Mouse (Mus musculus): ENCODE data around the gene Gm49721.
"Not testable (repeated sequence)": the region's sequence is repeated elsewhere in the genome, so short reads cannot be mapped to it uniquely, and the experiment has no call there.

Gene Gm49721

DNA sequence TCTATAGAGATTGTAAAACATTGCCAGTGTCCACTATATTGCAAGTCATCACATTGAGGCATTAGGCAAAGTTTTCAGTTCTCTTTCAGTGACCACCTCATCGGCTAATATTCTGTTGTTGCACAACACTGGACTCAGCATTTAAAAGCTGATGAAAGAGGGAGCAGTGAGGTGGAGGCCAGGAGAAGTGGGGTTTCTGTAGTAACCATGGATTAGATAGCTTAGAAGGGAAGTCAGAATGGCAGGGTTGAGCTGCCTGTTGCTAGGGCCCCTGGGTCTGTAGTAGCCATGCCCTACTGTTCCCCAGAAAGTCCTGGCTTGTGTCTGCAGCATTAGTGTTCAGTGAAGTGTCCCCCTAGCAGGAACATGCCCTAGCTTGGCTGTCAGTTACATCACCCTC lies 7.4 kb downstream of the Gm49721 start:
- DNase-seq = not testable (repeated sequence)

DNA sequence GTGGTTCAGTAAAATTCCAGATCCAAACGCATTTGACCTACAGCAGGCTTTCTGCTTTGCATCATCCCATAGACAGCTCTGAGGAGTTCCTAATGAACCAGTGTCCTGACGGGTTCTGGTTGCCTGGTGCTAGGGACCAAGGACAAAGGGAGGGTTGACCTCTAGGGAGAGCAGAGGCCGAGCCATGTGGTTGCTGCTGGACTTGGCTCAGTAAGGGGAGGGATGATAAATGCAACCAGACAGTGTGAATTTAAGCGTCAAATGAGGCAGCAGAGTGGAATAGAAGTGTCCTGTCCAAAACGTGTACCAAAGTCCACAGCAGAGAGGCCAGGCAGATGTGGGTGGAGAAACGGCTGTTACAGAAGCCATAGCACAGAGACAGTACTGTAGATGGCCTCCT lies 16.8 kb downstream of the Gm49721 start:
- DNase-seq = not testable (repeated sequence)

DNA sequence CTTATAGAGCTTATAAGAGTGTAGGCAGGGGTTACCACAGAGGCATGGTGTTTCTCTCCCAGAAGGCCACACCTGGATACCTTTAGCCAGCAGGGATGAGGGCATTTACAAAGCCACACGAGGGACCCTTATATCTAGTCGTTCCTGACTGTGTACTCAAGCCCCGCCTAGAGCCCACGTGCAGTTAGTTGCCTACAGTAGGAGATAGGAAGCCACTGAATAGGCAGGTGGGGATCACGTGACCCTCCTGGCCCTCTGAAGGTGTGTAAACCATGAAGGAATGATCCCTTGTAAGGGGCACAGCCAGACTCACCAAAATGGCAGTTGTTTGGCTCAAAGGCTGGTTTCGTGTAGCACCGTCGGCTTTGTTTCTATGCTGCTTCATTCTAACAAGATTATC lies 18.1 kb downstream of the Gm49721 start:
- not testable (repeated sequence) for DNase-seq

DNA sequence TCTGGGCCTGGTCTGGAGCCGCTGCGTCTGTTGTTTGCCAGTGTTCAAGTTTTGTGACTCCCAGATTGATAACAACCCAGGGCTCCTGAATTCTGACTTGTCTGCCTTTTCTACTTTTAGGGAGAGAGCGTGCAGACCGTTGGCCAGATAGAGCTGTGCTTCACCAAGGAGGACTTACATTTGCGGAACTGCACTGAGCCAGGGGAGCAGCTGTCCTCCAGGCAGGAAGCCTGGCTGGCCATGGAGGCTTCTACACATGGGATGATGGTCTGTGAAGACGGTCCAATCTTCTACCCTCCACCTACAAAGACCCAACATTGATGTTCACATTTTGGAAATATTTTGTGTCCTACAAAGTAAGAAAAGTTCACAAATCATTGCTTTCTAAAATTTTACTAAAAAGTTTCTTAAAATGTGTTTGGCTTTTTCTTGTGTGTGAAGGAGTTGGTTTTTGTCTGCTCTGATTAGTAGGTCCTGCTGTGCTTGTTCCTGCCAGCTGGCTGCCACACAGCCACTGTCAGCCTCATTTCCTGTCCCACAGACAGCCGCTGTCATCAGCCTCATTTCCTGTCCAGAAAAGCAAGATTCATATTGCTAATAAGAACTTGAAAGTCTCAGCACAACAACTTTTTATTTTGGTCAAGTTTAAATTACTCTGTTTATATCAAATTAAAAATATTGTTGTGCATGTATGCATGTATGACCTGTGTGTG lies 19.2 kb downstream of the Gm49721 start:
- DNase-seq = not testable (repeated sequence)

DNA sequence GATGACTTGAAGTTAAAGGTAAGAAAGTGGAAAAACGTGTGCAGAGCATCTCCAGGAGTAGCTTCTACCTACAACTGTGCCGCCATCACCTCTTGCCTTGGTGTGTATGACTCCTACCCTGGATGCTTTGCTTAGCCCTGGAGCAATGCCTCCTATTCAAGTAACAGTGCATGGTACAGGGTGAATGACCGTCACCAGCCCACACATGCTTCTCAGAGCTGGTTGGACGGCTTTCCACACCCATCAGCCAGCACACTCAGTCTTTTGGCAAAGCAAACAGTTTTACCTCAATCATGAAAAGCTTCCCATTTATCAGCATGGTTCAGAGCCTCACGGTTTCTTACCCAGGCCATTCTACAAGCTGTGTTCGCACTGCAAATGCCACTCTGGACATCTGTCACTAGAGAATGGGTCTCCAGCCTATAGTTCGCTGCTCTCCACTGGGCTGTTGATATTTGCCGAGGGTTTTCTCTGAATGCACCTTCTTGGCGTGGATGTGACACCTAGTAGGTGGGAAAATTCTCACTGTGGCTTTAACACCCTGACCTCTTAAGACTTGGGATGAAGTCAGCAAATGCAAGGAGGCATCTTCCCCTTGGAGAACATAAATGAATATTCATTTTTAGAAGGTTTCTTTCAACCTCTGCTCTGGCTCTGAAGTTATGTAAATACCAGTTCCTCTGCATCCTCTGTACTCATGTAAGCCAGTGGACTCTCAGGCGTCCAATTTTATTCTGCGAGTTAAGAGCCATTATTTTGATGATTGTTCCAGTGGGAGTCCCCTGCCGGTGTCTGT lies 23.3 kb downstream of the Gm49721 start:
- DNase-seq = not testable (repeated sequence)

DNA sequence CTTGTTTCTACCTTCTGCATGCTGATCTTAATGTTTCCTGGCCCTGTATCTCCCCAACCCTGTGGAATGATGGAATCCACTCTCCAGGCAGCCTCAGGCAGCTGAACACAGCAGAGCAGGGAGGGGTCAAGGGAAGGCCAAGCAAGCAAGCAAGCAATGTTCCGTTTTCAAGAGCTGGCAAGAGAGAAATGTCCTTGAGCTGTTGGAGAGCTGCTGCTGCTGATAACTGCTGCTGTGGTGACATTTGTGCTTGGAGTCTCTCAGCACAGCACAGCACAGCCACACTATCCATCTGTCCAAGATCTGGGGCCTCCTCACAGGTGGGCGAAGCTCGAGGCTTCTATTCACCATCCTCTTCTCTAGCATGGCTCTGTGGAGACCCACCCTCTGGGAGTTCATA lies 24.7 kb downstream of the Gm49721 start:
- not testable (repeated sequence) for DNase-seq

DNA sequence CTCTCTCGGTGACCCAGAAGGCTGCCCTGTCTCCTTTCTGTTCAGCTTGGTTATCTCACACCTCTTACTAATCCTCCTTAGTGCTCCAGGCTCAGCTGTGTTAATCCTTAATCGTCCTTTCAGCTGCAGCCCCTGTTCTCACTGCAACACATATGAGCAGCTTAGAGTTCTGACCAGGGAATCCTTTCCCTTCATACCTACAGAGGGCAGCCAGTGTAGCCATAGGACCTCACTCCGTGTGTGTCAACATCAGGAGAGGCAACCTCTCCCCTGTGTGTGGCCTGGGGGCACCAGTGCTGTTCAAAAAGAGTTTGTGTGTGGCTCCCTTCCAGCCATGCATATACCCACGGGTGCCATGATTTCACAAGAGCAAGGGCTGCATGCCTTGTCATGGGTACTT lies 26.9 kb downstream of the Gm49721 start:
- not testable (repeated sequence) for DNase-seq

DNA sequence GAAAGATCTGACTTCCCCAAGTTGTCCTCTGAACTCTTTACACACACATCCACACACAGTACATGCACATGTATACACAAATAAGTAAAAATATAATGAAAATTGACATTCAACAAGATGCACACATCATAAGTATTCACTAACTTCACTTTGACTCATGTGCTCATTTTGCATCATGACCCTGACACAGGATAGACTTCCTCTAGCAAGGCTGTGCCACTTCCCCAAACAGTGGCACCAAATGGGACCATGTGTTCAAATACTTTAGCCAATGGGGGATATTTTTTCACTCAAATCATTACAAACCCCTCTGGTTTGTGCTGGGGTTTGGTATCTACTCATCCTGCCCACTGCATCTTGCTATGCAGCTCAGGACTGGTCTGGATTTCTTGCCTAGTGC lies 30.2 kb downstream of the Gm49721 start:
- not testable (repeated sequence) for DNase-seq

DNA sequence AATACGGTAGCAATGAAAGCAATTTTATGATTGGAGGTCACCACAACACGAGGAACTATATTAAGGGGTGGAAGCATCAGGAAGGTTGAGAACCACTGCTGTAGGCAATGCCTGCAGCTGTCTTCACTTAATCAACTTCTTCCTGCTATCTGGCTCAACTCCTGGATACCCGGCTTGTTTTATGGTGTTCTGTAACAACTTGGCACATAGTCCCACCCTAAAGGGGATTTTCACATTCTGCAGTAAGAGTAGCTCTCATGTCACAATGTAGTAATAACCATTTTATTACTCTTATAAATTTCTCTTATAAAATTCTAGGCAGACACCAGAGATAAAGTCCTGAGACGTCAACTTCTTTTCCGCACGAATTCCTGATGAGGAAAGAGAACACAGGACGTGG lies 30.7 kb downstream of the Gm49721 start:
- DNase-seq = not testable (repeated sequence)

DNA sequence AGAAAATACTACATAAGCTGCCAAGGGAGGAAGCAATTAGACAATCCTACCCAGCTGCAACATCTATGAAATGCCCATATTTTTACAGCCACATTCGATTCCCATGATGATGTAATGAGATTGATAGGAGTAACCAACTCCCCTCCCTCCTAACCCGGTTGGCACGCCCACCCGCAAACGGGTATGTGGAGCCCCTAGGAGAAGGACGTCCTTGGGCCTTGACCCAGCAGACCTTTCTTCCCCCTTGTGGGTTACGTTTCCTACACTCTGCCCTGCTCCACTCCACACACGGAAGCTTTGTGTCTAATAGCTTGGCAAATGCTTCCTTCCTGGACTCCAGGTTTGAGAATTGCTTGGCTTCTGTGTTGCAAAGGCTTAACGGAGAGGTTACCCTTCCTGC lies 31.2 kb downstream of the Gm49721 start:
- not testable (repeated sequence) for DNase-seq

DNA sequence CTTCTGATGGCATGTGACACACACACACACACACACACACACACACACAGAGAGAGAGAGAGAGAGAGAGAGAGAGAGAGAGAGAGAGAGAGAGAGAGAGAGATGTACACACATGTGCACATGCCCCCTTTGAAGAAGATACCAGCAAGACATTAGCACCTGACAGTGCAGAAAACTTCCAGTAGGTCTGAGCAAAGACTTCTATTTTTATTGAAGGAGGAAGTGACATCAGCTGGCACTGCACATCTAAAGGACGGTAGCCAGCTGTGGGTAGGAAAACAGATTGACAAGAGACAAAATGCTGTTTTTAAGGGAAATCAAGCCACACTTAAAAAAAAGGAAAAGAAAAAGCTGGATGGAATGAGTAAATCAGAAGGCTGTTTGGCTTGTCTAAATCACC lies 35.5 kb downstream of the Gm49721 start:
- DNase-seq = not testable (repeated sequence)

DNA sequence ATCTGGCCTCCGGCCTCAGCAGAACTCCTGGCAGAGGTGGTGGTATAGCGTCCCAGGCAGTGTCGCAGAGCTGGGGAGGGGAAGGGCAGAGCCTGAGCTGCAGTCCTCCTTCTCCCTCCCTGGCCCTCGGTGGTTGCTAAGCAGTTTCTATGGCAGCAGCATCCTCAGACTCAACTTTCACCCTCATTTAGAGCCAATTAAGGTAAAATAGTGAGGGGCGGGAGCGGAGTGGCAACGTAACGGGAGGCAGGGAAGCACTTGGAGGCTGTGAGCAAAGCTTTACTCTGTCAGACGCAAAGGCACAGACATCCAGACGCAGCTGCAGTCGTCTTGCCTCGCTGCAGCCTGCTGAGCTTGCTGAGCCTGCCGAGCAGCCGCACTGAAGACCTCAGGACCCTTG lies 46.6 kb downstream of the Gm49721 start, which contains the start of gene Gm1604a:
Gene Gm1604a, plus strand, starts transcription at position 312 of the 400 bp plus-strand sequence.
- DNase-seq = not testable (repeated sequence)

DNA sequence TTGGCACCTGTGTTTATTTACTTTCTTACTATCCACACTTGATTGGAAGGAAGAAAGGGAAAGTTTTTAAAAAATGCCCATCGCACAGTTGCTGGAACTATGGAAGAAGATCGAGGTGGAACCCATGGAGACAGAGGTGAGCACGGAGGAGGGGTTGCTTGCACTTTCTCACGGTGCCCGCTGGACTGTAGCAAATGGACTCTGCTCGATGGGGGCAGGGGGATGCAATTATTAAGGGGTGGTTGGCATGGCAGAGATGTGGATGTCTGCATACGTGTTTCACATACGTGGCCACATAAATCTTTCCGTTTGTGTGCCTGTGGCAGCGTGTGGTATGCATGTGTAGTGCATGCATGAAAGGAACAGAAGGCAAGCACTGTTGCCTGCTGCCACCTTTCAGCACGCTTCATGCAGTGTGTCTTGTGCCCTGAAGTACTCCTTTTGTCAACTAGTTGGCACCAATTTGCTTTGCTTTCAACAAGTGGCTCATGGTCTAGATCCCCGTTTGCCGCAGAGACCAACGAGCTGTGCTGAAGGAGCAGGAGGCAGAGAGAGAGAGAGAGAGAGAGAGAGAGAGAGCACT lies 47.2 kb downstream of the Gm49721 start:
- not testable (repeated sequence) for DNase-seq

DNA sequence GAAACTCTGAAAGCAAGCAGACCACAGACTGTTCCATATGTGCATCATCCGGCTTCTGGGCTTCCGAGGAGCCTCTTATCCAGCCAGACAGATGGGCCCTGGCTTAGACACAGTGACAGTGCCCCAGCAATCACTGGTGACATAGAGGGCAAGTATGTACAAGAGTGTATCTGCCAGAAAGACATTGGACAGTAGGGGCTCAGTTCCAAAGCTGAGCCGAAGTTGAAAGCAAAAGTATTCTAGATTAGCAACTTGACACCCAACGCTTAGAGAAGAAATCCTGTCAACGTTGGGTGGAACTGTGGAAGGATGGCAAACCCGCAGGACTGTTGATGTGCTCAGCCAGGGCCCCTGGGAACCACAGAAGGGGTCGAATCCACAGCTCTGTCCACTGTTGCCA lies 51.5 kb downstream of the Gm49721 start:
- DNase-seq = peak in 1 of 2 experiments; percentile 27

DNA sequence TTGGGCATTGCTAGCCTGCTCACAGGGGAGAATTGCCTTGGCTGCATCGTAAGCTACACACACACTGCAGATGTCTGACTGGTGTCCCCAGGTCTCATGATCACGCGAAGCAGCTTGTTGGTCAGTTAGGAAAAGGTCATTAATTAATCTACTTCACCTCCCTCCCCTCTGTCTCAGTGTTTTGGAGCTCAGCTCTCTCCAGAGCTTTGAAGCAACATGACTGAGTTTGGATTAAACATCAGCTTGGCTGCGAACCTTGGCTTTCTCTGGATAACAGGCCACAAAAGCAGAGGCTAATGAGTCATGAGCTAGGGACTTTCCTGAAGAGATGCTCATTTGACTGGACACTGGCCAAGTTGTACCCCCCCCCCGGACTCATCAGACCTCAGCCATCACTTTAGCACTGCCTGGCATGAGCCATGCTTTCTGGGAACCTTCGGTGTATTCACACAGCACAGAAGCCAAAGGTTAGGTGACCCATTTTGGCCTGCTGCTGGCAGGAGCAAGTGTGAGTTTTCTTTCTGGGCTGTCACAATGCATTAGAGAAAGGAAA lies 52.0 kb downstream of the Gm49721 start:
- DNase-seq = not testable (repeated sequence)

DNA sequence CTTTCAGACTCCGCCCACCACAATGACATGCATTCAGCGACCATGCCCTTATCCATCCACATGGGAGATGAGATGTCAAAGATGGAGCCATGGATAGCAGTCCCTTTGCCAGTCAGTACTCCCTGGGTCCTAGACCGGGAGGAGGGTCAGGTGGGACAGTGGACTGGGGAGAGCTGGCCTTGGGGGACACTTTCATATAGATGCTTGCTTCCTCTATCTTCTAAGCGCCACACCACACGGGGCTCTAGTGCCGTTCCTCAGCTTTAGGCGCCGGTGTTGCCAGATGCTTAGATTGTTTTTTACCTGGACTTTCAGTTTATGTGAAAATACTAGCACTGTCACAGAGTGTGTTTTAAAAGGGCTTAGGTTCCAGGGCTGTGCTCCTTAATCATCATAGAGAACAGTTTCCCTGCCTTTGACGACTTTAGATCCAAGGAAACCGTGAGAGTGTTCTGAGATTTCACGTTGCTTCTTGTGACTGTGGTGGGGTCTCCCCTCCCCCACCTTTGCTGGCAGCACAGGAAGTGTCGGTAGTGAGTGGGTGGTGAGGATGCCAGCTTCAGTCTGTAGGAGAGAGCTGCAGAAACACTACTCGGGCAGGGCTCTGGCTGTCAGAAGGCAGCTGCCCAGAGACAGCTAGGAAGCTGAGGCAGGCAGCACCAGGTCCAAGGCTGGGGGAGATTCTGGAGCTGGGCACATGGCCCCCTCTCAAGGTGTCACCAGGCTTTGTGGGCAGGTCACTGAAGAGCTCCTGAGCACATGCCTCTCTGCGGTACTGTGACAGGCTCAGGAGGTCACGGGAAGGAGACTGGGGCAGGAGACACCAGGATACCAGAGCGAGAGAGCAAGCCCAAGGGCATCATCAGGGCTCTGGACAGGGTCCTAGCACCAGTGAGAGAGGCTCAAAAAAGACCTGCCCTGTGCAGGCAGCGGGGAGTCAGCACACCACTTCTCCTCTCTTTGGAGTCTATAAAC lies 54.8 kb downstream of the Gm49721 start:
- not testable (repeated sequence) for DNase-seq

DNA sequence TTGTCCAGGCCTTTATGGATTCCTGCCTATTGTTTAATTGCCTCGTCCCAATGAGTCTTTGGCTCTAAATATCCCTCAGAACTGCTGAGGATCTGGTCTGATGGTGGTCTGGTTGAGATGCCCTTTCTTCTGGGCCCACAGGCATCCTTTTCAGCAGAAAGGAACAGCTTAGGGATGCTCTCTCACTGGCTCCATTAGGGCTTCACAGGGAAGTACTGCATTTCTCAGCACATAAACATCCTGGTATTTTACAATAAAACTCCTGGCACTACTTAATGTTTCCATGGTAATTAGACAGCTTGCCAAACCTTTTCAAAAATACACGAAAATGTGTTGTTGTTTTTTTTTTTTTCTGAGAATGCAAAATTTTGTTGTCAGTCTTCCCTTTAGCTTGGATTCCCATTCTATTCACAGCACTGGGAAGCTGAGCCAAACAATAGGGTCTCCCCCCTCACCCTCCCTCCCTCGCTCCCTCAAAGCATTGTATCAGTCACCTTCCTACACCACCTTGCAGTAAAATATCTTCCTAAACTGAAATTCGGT lies 90.4 kb downstream of the Gm49721 start:
- DNase-seq = not testable (repeated sequence)

DNA sequence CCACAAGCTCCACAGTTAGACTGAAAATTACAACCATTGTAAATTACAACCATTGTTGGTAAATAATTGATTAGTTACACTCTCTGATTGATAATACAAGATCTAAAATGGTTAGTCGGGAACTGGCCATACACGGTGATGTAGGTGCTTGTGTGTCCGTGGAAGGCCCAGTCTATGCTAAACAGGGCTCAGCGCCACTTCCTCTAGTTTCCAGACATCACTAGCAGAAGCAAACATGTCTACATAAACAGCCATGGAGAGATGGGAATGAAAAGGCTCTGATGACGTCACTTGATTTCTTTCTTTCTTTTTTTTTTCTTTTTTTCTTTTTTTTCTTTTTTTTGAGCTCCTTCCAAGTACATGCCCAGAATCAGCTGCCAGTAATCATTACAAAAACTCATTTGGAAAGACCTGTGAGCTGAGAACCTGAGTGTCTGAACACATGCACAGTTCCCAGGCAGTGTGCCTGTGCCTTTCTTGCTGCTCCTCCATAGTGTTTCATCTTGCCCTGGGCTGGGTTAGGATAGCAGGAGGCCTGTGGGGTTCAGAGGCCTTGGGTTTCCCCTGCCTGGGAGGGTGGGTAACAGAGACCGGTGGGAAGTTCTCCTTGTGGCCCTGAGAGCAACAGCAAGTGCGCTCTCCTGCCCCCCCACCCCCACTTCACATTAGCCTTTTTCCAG lies 91.0 kb downstream of the Gm49721 start:
- DNase-seq = not testable (repeated sequence)

DNA sequence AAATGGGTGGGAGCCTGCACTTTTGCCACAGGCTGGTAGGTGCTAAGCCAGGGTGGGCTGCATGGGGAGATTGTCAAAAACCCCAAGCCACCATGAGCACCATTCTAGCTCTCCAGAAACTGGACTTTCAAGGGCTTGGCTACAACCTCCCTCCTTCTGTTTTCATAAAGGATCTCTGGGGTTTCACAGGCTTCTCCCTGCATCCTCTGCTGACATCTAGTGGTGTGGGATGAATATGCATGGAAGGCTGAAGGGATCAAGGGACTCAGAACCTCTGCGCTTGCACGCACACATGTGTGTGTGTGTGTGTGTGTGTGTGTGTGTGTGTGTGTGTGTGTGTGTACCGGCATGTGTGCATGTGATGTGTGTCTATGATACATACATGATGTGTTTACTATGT lies 95.8 kb downstream of the Gm49721 start:
- peak; percentile 51 to 65 for DNase-seq

DNA sequence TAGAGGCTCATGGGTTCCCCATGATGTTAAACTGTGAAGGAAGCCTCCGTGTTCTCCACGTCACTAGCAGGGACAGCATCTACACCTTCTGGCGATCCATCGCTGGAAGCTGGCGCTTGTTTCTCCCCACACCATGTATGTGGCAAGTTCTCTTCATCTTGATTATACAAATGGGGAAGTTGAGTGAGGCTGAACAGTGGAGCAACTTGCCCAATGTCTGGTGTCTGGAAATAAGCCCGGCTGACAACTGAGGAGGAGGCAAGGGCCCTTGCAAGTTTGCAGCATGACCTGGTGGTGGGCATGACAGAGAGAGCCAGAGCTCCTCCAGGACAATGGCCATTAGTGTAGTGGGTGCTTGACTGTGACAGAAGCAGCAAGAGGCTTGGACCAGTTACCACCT lies 96.8 kb downstream of the Gm49721 start:
- DNase-seq = not testable (repeated sequence)

DNA sequence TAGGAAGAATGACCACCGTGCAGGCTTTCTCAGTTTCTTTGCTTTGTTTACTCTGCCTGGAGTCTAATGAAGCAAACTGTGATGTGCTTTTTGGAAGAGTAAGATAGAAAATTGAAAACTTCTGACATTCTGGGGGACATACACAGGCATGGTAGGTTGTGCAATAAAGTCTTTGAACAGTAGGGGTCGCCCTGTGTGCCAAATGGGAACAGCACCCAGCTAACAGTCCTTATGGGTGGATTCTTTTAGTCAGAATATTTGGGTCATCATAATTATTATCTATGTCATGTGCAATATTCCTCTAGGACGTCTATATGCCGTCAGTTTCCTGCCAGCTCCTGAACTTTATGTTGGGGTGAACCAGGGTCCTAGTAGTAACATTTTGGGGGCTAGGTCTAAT lies 100.9 kb downstream of the Gm49721 start:
- DNase-seq = peak; percentile 68 to 69

All from kidney, postnatal 4 days (tissue).